Mouse (Mus musculus): Measurements from ENCODE around the gene St3gal2.

GRCm38 (mm10) chr8:110888860-110889259 is 30.9 kb upstream of the St3gal2 start:
- TF ChIP-seq POLR2A (IDR thresholded peaks at IDR 0.05; ENCODE audit: low read depth, low read length) (no peak), CTCF (IDR thresholded peaks at IDR 0.05; ENCODE audit: extremely low read depth, insufficient read length, insufficient replicate concordance, low read depth, low read length) (no peak)

Measured in small intestine, adult 2 months (tissue).